Mouse (Mus musculus) MEL-GATA-1-ER (cell line): Measurements from ENCODE around the gene Enpp3.
A peak's percentile ranks its signal among the peaks of the same experiment; 100 is the strongest.

Experiments used
- DNase-seq: peaks from one replicate; pipeline ENCODE4 v3.0.0-alpha.2; 2012; ENCODE audit warnings: low read depth; ENCODE audit errors: extremely low read depth

Gene Enpp3

GRCm38 (mm10) chr10:24765151-24765755, 77.4 kb downstream of the Enpp3 start:
- DNase-seq = no peak

DNA sequence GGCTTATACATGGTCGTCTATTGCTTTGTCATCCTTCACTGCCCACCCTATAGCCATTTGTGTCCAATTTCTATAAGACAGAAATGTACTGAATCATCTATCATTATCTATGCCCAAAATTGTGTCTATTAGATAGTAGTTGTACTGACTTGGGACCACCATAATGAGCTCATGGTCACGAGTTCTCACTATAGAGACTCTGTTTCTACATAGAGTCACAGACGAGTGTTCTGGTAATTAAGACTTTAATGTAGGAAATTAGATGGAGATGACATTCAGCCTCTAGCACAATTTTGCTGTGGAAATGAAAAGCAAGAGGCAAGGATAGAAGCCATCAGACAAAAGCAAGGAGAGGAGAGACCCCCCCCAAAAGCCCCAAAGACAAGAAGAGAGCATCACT, 78.0 kb downstream of the Enpp3 start:
- no peak for DNase-seq

- no peak for DNase-seq
Observed at GRCm38 (mm10) chr10:24763257-24763656, 79.4 kb downstream of the Enpp3 start.

DNA sequence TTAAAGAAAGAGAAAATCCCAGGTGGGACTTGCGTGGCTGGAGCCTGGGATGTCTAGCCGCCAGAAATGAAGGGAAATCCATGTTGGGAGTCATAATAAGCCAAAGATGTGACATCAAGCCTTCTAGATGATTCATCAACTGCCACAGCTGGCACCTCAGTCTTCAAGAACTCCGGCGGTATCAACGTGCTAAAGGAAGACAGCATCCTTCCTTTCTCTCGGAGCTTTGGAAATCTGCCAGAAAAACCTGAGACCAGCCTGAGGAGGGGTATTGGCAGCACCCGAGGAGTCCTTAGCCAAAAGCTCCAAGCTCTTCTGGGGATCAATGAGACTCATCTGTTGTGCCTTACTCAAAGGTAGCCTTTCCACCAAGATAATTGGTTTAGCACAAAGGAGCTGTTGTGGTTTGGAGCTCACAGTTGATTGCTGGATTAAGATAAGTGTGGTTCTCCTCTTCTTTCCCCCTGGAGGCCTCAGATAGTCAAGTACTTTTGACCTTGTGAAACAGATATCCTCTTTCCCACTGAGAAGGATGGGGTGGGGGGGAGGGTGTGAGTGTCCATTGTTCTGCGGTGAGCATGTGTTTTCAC, 84.2 kb downstream of the Enpp3 start:
- peak; percentile 81 for DNase-seq

DNA sequence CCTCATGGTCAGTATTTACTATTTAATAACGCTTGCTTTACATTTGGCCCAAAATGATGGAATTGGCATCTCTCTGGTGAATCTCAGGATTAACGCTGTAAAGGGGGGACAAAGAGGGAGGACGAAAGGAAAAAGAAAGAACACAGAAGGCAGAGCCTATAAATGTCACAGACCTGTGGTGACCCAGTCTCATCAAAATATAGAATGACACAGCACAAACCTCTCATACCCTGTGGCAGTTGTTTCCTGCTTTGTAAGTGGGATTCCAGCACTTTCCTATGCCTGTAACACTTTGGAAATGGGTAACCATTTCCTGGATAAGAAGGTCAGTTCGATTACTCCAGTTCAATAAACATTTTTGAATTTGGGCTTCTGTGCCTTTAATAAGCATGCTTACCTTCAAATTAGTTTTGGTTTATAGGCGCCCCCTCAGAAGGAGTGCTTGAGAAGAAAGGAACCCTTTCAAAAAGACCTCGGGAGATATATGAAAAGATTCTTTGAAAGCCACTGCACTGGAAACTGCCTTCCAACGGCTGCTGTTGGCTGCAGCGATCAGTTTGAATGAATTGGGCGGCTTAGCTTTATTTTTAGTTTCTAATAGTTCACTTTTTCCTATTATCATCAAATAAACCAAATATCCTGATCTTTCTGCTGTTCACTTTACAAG, 87.6 kb downstream of the Enpp3 start:
- no peak for DNase-seq

GRCm38 (mm10) chr10:24754251-24754835, 88.3 kb downstream of the Enpp3 start:
- DNase-seq = peak; percentile 26

DNA sequence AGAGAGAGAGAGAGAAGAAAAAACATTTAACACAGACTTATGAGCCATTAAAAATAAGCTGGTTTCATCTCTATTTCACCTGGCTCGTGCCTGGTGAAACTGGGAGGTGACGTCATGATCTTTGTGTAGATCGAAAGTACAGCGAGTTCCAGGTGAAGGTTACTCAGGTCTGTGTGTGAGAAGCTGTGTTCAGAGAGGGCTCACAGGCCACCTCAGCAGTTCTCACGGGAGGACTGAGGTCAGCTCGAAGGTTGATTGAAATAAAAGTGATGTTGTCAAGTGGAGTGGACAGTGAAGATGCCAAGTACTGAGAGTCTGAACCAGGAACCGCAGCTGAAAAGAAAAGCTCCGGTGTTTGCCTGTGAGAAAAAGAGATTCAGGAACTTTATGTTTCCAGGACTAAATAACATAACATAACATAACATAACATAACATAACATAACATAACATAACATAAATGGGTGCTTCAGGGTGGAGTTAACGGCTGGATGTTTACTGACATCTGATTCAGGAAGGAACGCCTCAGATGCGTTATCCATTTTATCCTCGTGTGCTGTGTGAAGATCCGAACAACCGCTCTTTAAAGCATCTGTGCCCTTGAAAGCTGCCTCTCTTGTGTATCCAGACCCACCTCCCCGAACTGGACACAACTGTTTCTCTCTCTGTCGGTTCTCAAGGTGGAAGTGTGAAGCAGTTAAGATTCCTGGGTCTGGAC, 88.9 kb downstream of the Enpp3 start:
- no peak for DNase-seq

GRCm38 (mm10) chr10:24742950-24743487, 99.6 kb downstream of the Enpp3 start:
- no peak for DNase-seq

GRCm38 (mm10) chr10:24741229-24742198, 101.1 kb downstream of the Enpp3 start:
- no peak for DNase-seq

DNA sequence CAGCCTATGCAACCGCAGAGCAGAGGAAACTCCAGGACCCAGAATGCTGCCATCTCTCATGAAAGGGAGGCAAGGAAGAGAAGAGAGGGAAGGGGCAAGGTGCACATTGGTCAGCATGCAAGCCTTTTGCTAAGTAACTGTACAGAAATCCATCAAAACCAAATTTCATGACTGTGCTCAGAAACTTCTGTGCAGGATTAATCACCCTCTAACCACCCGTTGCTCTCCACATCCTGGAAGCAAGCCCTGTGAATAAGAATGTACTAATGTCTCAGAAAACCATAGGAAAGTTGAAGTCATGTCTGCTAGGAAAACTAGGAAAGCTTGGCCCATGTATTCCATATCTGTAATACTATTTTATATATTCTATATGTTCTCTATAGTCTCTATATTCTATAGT, 103.5 kb downstream of the Enpp3 start:
- DNase-seq = no peak

DNA sequence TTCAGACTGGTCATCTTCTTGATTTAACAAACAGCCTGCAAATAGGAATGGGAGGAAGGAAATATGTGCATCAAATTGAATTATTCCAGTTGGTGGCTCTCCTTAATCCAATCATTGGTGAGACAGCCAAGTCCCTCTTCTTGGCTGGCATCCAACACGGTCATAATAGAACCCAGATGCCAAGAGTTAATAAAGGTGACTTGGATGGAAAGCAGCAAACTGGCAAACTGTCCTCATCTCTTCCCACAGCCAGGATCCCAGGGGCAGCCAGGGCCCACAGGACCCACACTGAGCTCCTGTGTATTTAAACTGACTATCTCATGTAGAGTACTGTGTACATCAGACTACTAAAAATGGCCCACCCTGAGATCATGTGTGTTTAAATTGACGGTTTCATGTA, 104.2 kb downstream of the Enpp3 start:
- no peak for DNase-seq

GRCm38 (mm10) chr10:24735027-24735777, 107.4 kb downstream of the Enpp3 start:
- no peak for DNase-seq

- no peak for DNase-seq
Observed at GRCm38 (mm10) chr10:24727478-24727877, 115.1 kb downstream of the Enpp3 start.

DNA sequence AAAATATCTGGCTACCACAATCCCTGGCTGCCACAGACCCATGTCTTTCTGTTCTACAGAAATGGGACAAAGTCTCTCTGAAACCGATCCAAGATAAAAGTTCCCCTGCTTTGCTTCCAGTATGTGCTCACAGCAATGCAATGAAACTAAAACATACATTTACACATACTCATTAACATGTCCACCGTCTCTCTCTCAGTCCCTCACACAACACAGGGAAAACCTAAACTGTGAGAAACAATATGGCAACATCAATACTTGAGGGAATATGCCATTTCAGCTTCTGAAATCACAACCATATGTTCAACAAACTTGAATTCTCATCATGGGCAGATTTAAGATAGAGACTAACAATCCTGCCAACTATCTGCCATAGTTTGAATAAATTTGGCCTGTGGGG, 117.4 kb downstream of the Enpp3 start:
- DNase-seq = no peak
